ENCODE assay signal across 10 mouse cellular contexts in genomic region chr2:57997752-57998430, GRCm38 (mm10). TPM values are rescaled to one million over a fixed set of nuclear protein-coding genes. Genes with fewer than 3 reads are reported as not detected.
A peak's percentile ranks its signal among the peaks of the same experiment; 100 is the strongest.
DNase-seq lines count a peak whose midpoint lies in the region; ATAC-seq lines count a peak whose summit lies in the region.
"Had no signal": no experiment of that assay in that cellular context is flagged by ENCODE, and none has a peak within 500 bp of the region (broad histone marks: within the 10 kb centered on the region; RNA-seq: fewer than 3 reads in every experiment).

Gene Galnt5 (plus strand): TSS chr2:57997884.

- peaks cover 11% of the 10 kb centered on the region for H3K4me1 ChIP-seq in heart, embryonic 10.5 days
- H3K4me1 ChIP-seq in embryonic facial prominence, embryonic 11.5 days (ENCODE audit: control insufficient read depth, insufficient read depth, low read length), result no peaks in the 10 kb centered on the region

- H3K4me2 ChIP-seq in embryonic facial prominence, embryonic 11.5 days (ENCODE audit: low read depth, low read length), result peak within 1 kb of the TSS; percentile 47

- 46% methylated on average over 12 of the region's 12 CpGs for WGBS in heart, embryonic 10.5 days
- WGBS in embryonic facial prominence, embryonic 11.5 days, result 32% methylated on average over 12 of the region's 12 CpGs

- peak within 1 kb of the TSS; percentile 42; the same call in 1 of the 2 replicates for H3K27ac ChIP-seq in heart, embryonic 10.5 days
- H3K27ac ChIP-seq in embryonic facial prominence, embryonic 11.5 days (replicated peaks; ENCODE audit: low read depth, low read length), result 0 out of 2 replicates have a peak within 1 kb of the TSS, but pooled peaks have one; percentile 25

- H3K4me3 ChIP-seq in heart, embryonic 10.5 days, result peak within 1 kb of the TSS; percentile 44
- H3K4me3 ChIP-seq in embryonic facial prominence, embryonic 11.5 days (ENCODE audit: low read depth, low read length), result peak within 1 kb of the TSS; percentile 22

- no peaks in the 10 kb centered on the region for H3K27me3 ChIP-seq in heart, embryonic 10.5 days (ENCODE audit: insufficient read depth, poor library complexity, severe bottlenecking)
- H3K27me3 ChIP-seq in embryonic facial prominence, embryonic 11.5 days (ENCODE audit: control insufficient read depth, insufficient read depth, low read length), result no peaks in the 10 kb centered on the region

- no peak for DNase-seq in heart, embryonic 10.5 days (ENCODE audit: low spot score)
- DNase-seq in heart, postnatal 25 days (ENCODE audit: low spot score), result no peak
- peak; percentile 62 for DNase-seq in embryonic facial prominence, embryonic 11.5 days (ENCODE audit: low spot score)
- peak; percentile 57 for DNase-seq in hindlimb bud, embryonic 11.5 days (ENCODE audit: extremely low spot score, low read depth, low spot score)
- DNase-seq in mesoderm, embryonic 11.5 days (ENCODE audit: low read depth, low spot score), result peak; percentile 30
- no peak for DNase-seq in adrenal gland, adult (ENCODE audit: inconsistent age in 2 of 2, low spot score in 1 of 2)
- DNase-seq in adrenal gland, adult 2 months, result no peak

- peak; percentile 78 for ATAC-seq in embryonic facial prominence, embryonic 11.5 days (replicated peaks; ENCODE audit: insufficient number of reproducible peaks, low FRiP score, low TSS enrichment, low read depth)
- ATAC-seq in inflammation-experienced regulatory T-cells, adult 6 months, result no peak

- intact Hi-C loops in heart, postnatal 25 days (cut with DNase I), result no loop called here

- H3K9me3 ChIP-seq in heart, embryonic 10.5 days, result no peaks in the 10 kb centered on the region
- H3K9me3 ChIP-seq in embryonic facial prominence, embryonic 11.5 days (replicated peaks; ENCODE audit: control insufficient read depth, low read length), result no peaks in the 10 kb centered on the region

- H3K9ac ChIP-seq in embryonic facial prominence, embryonic 11.5 days (replicated peaks; ENCODE audit: low read length), result peak within 1 kb of the TSS; percentile 37; the same call in 1 of the 2 replicates

- H3K36me3 ChIP-seq in heart, embryonic 10.5 days, result no peaks in the 10 kb centered on the region
- no peaks in the 10 kb centered on the region for H3K36me3 ChIP-seq in embryonic facial prominence, embryonic 11.5 days (replicated peaks; ENCODE audit: control insufficient read depth, insufficient read depth, low read depth, low read length)

RNA-seq across cellular contexts. Expression of gene Galnt5, which starts in this region (rescaled TPM):
- polyA plus RNA-seq in heart, embryonic 10.5 days (2016; fragmentation: Nextera tagmentation; extraction: Ambion mirVana), result 0.05 and 0.15 TPM in 2 replicates
- under 1 TPM in 1 of 2 experiments, not detected in 1; 0.14 TPM for total RNA-seq in heart, postnatal 25 days (2021)
- polyA plus RNA-seq in embryonic facial prominence, embryonic 11.5 days (2014; fragmentation: Nextera tagmentation; extraction: Ambion mirVana), result 1.3 and 2.8 TPM in 2 replicates
- not detected for polyA plus RNA-seq in inflammation-experienced regulatory T-cells, adult 6 months (2017; shearing (Covaris generic))
- total RNA-seq in adrenal gland, adult 2 months (2021), result not detected
- polyA plus RNA-seq in adrenal gland, adult 2 months (2012; rRNA removed), result not detected in 2 replicates
- total RNA-seq: left cerebral cortex, postnatal 36 days had no signal
- polyA plus RNA-seq: C2C12 had no signal

Comparison
In these comparisons a context has a peak if more than half of its experiments do, and no peak if none do; other contexts are left out.
1. DNase-seq: peak in embryonic facial prominence, embryonic 11.5 days (single experiment), hindlimb bud, embryonic 11.5 days (single experiment) and mesoderm, embryonic 11.5 days (single experiment); none in heart, embryonic 10.5 days (single experiment), heart, postnatal 25 days (single experiment), adrenal gland, adult (0 of 2) and adrenal gland, adult 2 months (single experiment).